Mouse (Mus musculus): ENCODE data around the gene A930033H14Rik. TPM values are rescaled to one million over a fixed set of nuclear protein-coding genes. Genes with fewer than 3 reads are reported as not detected.

The A930033H14Rik gene
- total RNA-seq, 2 experiments from 2014 or later, result 2.7 to 2.8 TPM

DNA sequence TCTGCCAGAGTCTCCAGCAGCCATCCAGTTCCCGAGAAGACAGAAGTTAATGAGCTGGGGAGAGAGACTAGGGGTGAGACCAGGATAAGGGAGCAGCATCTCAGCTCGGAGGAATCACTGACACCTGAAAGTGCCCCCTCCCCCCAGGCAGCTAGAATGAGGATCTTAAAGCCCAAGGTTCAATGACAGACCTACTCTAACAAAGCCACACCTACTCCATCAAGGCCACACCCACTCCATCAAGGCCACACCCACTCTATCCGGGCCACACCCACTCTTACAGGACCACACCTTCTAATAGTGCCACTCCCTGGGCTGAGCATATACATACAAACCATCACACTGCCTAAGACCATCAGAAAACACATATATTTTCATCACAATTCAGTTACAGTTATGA, 24.3 kb upstream of the A930033H14Rik start:
- DNase-seq, result no peak

DNA sequence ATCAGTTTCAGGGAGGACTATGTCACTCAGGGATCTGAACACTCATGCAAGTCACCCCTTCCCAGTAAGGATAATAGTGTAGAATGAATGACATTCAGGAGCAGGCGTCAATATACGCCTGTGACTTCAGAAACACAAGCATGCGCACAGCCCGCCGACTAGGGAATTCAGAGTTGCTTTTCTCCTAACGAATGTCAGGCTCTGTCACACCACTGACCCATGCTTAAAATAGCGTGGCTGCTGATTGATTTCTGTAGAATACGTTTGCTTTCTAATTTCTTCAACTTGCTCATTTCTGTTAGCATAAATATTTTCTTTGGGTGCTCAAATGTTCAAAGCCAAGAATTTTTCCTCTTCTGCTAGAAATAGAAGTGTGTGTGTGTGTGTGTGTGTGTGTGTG, 13.1 kb upstream of the A930033H14Rik start:
- no peak for DNase-seq

DNA sequence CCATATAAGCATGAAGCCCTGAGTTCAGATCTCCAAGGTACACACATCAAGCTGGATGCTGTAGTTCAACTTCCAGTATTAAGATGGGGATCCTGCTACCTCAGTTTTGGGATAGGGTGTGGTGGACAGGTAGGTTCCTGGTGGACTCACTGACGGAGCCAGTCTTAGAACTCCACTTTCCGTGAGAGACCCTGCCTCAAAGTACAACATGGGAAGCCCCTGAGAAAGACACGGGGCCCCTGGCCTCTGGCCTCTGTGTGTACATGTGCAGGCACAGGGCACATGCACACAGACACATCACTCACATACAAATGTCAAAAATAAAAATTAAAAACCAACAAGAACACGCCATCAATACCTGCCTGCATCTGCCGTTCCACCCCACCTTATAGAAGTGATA, 12.6 kb upstream of the A930033H14Rik start:
- no peak for DNase-seq

DNA sequence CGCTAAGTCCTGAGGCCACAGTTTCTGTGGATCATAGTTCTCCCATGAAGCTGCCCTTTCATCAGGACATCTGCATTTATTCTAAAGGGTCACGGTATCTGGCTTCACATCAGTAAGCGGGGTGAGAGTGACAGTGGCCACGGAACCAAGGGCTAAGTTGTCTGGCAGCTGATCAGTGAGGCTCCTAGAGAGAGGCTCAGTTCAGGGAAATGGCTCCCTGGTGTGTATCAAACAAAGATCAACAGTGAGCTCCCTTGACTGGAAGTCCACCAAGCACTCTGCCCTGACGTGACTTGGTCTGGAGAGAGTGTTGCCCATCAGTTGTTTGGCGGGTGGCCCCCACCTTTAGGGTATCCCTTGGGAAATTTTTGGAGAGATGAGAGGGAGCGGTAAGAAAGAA, 11.4 kb upstream of the A930033H14Rik start:
- DNase-seq, result no peak

DNA sequence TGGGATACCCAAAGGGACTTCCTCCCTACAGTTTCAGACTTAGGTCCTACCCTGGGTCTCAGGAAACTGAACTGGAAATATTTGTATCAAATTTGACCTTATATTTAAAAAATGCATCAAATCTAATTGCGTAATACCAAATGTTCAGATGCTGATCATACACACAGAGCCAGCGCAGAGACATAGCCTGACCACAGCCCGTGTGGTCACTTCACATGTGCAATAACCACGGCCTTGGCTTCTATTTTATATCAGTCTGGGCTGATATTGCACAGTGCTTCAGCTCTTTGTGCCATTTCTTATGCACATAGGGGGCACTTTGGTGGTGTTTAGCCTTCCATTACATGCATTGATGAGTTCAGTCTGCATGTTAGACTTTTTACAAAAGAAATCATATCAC, 10.3 kb upstream of the A930033H14Rik start:
- DNase-seq, result no peak

DNA sequence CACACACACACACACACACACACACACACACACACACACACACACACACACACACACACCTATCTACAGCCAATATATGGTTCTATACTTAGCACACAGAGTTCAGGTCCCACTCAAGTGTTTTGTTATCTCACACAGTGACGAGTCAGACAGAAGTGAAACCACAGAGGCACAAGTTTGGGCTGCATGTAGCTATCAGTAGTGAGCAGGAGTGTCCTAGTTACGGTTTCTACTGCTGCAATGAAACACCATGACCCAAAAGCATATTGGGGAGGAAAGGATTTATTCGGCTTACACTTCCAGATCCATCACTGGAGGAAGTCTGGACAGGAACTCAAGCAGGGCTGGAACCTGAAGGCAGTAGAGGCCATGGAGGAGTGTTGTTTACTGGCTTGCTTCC, 9.1 kb upstream of the A930033H14Rik start:
- DNase-seq, result no peak

DNA sequence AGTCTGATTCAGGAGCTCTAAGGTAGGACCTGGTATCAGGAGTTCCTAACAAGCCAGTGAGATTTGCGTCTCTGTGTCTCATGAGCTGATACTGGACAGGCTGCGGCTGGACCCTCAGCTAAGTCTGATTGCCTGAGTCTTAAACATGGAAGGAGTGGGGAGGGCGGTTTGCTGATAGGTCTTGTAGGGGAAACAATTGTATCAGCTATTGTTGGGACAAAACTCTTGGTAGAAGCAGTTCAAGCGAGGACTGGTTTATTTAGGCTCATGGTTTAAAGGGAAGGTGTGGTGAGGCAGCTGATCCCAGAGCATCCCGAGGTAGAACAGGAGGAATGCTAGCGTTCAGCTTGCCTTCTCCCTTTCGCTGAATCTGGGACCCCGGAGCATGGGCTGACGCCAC, 8.2 kb upstream of the A930033H14Rik start:
- DNase-seq, result no peak

DNA sequence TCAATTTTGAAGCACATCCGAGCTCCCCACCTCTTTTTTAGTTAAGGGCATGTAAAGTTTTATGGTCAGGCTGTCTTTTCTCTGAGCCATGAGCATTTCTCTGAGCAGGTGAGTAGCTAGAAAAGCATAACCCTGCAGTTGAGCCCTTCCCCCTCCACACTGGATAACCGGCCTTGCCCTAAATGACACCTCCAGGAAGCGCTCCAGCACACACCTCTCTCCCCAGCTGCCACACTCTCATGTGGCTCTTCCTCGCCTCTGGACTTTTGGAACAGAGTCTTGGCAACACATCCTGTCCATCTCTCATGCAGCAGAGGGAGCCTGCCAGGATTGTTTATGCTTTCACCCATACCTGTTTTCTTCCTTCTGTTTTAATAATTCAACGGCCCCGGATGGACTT, 7.4 kb upstream of the A930033H14Rik start:
- DNase-seq, result peak; percentile 52

DNA sequence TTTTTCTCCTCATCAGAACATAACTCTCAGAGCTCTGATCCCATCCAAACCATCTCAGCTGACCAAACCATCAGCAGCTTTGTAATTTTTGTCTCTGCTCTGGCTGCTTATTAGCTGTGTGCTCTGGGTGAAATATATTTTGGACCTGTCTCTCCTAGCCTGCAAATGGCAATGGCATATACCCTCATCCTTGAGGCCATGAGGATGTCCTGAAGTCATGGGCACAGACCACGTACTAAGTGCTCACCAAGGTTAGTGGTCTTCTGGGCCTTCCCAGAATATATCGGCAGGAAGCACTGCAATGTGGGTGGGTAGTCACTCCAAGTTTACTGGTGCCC, 6.4 kb upstream of the A930033H14Rik start:
- no peak for DNase-seq

DNA sequence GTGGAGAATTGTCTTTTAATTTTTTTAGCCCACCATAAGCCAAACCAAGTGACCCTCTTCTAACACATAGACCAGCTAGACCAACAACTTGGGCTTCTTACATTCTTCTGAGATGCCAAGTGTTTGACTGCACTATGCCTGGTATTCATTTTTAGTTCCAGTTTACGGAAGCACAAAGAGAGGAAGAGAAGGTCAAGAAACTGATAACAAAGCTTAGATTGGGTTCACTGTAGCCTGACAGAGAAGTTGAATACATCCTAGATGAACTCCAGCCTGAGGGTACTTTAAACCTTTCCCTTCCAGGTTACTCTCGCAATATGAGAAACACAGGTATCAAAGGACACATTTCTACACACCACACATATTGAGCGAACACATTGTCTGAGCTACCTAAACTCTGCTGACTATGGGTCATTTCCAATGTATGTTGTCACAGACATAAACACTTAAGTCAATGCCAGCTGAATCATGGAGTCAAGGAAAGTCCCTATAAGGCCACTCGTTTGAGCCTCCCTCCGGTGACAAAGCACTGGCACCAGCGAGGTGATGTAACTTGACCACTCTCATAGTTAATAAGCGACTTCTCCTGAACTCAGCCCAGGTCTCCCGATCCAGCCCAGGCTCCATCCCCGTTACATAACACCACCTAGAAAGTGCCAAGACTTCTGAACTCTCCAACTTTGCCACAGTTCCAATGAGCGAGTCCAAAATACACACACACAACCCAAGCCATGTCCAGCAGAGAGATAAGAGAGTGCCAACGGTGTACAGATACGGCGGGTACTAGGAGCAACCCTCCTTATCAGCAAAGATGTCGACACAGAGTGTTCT, 5.8 kb upstream of the A930033H14Rik start:
- peak; percentile 72 for DNase-seq

DNA sequence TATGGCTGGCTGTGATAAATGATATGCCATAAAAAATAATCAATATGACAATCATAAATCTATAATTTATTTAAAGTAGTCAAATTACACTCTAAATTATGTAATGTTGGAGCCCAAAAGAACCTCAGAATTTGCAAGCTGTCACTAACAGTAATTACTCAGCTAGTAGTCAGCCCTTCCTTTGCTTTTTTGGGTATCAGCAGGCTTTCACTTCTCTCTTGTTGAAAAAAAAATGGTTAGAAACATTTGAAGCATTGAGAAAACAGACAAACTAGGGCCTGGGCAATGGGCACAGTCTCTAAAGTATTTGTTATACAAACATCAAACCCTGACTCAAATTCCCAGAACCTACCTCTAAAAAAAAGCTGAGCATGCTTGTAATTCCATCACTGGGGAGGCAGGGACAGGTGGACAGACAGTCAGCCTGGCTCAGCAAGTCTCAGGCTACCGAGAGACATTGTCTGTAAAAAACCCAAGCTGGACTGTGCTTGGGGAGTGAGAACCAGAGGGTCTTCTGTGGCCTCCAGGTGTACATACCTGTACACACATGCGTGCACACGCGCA, 4.3 kb upstream of the A930033H14Rik start:
- peak; percentile 3 for DNase-seq

DNA sequence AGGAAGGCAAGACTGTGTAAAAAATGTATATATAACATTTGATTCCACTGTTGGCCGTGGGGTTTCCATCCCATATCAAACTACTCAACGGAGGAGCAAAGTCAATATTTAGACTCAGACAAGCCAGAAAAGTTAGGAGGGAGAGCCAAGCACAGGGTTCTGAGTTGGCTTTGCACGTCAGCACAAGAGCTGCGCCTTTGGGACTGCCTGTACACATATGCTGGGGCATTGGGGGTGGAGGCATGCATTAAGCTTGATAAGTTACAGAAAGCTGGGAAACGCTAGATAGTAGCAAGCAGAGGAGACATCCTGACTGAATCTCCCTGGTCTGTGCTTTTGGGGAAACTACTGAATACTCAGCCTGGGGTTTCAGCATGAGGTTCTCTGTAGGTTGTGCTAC, 1.1 kb upstream of the A930033H14Rik start:
- no peak for DNase-seq

DNA sequence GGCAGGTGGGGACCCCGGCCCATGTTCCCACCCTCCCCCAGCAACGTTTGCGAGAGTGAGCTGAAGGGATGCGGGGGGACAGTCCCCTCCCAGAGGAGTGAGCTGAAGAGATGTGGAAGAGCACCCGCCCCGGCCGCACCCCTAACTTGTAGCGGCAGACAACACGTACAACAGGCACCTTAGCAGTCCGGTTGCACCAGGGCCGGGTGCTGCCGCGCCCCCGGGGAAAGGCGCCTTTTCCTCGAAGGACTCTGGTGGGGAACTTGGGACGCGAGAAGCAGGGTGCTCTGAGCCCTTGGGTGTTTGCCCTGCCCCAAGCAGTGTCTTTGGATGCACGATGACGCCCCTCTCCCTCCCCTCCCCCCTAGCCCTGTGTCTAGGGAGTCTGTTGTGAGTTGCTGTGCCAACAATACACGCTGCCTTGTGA, 566 bp upstream of the A930033H14Rik start:
- peak; percentile 39 for DNase-seq

DNA sequence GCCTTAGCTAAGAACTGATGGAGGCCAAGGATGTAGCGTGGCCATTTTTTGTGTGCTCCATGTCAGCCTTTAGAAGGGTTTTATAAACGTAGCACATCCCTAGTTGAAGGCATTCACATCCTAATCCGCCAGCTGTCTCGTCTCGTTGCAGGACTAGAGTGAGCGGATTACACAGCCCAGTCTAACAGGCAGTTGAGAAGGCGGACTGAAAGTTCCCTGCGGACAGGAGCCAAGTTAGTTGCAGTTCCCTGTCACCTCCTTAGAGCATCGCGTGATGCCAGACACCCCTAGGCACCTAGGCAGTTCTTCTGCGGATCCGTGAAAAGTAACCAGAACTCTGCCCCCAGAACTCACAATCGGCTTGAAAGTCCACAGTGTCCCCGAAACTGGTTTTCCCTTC, 922 bp downstream of the A930033H14Rik start:
- DNase-seq, result peak; percentile 55

DNA sequence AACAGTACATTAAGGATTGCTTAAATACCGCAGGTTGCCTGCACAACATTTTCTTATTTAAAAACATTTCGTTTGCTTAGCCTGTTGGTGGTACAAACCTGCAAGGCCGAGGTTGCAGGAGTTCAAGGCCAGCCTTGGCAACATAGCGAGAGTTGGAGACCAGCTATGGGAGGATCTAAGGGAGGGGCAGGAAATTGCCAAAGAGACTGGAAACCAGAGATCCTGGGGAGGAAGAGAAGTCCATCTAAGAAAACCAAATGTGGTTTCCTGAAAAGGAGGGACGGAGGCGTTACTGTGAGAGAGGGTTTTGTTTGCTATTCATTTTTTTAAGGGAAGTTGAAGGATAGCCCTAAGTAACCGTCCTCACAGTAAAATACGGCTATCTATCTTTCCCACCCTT, 1.3 kb downstream of the A930033H14Rik start:
- peak; percentile 24 for DNase-seq

DNA sequence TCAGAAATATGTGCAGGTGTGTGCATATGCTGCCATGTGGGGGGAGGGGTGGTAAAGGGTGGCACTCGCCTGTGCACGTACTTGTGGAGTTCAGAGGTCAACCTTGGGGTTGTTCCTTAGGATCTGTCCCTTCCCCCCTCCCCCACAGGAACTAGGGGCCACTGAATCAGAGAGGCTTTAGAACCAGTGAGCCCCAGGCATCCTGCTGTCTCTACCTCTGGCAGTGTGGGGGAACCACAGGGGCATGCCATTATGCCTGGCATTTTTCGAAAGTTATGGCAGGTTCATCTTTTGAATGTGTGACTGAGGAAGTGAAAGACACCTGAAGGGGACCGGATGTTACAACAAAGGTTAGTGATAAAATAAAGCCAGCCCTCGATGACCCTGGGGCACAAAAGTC, 2.2 kb downstream of the A930033H14Rik start:
- no peak for DNase-seq

DNA sequence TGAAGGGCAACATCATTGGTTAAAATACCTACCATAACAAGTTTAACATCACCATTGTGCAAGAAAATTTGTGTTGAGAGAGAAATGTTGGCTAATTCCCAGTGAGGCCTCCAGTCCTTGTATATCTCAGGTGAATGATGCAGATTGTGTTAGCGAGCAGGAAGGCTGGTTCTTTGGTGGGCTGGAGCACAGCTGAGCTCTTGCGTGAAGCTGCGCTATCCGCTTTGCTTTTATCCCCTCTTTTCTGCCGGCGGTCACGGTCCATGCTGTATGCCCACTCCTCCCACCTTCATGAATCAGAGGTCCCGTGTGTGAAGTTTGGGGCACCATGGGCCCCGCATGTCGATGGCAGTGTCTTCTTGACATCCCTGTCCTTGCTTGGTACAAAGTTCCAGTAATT, 2.9 kb downstream of the A930033H14Rik start:
- no peak for DNase-seq

DNA sequence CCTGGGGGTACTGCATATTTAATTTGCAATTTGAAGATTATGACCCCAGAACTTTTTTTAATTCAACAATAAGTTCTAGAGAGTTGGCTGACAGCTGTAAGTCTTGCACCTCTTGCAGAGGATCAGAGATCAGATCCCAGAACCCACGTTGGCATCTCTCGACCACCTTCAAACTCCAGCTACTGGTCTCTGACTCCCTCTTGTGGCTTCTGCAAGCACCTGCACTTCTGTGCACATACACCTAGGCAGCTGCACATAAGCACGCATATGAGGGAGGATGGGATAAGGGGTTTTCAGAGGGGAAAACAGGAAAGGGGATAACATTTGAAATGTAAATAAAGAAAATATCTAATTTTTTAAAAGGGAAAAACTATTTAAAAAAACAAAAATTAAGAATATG, 4.2 kb downstream of the A930033H14Rik start:
- no peak for DNase-seq

DNA sequence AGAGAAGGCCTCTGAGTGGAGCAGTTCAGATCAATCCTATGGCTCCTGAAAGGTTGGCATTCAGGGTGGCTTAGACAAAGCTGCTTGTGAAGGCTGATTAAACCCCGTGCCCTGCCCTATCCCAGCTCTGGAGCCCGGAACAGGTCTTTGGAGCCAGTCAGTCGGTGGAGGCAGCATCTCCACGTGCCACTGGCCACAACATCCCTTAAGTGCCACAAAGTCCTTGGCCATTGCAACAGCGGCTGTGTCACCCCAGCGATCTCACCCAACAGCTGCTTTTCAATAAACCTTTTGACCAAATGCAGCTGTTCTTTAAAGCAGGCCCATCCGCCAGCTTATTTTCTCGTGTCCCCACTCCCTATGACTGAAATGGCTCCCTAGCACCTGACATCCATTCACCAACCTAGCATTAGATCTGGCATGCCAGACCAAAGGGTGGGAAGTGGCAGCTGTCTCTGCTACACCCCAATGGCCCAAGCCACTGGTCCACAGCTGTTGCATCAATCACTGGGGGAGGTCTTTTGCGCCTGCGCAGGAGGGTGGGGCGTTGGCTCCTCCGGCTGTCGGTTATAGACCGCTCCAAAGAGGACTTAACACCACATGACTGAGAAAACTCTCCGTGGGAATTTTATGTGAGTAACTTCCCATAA, 4.8 kb downstream of the A930033H14Rik start:
- DNase-seq, result peak; percentile 72

DNA sequence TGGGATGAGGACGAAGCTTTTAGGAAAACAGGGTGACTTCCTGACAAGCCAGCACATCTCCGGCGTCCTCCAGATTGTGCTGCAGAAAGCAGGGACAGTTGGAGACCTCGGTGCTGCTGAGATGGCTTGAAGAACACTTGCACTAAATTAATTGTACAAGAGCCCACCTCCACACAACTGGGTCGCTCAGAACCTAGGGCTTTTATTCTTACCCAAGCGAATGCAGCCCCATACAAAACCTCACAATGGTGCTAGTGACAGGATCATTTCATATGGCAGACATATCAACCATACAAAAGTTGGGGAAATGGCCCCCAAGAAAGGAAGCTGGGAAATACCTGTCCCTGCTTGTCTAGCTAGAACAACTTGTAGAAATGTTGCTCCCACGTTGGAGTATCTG, 5.4 kb downstream of the A930033H14Rik start:
- no peak for DNase-seq

DNA sequence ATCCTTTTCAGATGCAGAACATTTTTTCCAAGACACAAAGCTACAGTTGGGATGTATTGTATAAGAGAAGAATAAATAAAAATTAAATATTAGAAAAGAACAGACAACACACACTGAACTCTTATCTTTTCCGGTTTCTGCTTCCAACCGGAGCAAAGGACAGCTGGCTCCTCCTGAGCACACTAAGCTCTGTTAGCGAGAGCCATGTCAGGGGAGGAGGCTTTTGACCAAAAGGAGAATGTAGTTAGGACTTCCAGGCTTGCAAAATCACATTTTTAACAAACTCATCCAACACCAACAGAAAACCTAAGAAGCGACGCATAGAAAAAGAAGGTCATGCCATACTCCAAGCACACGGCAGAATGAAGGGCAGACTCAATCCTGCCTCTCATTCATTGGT, 6.8 kb downstream of the A930033H14Rik start:
- no peak for DNase-seq

DNA sequence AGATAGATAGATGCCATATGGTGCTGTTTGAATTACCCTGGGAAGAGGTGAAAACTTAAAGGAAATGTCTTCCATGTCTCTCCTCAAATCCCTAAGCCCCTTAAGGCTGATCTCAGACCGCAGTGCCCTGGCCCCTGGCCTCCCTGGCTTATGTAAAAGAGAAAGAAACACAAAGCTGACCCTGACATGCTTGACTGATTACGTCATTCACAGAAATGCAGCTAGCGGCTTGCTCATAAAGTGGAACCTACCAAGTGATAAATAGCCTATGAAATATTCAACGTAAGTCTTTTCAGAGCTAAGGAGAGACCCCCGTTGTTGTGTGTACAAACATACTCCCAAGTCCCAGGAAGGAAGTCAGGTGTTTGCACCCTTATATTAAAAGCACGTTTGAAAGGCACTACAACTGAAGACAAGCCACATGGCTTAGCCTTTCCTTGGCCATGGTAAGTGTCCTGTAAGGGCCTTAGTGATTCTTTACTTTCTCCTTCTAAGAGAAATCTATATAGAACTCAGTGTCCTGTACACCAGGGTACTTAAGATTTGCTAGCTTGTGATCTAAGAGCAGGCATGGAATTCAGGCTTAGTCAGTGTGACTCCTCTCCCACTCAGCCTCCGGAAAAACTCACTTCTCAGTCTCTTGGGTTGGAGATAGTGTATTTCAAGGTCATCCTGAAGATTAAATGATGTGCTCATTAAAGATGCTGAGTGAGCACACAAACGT, 8.1 kb downstream of the A930033H14Rik start:
- no peak for DNase-seq

DNA sequence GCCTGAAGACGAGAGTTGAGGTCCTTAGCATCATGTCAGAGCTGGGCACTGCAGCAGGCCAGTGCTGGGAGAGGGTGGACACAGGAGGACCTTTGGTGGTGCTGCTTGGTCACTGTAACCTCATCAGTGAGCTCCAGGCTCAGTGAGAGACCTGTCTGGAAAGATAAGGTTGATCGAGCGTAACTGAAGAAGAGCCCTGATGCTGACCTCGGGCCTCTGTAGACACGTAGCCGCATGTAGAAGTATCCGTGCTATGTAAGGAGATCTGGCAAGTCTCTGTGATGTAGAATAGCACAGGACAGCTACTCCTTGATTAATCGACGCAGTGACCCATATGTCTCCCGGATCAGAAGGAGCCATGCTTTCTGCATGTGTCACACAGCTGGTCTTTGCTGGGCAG, 19.2 kb downstream of the A930033H14Rik start:
- DNase-seq, result no peak
